ENCODE assay signal across 16 mouse cellular contexts in the genomic region with DNA sequence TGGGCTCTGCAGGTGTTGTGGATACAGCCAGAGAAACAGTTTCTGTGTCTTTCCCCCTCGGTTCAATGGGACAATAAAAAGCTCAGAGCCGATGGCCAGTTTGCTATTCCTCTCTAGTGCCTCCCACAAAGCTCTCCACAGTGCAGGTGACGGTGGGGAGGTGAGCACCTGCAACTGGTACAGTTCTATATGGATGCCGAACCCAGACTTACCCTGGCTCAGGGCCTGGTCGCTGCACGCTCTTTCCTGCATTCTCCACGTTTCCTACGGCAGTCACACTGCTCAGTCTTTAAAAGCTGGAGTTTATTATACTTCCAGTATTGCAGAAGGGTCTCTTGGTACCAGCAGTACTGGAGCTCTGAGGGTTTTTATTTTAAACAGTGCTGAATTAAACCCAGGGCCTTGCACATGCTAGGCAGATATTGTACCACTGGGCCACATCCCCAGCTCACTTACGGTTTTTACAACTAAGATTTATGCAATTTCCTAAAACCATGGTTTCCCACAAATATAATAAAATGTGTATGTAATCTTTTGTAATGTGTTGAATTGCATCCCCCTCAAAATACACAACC.
"Had no signal": no experiment of that assay in that cellular context is flagged by ENCODE, and none has a peak within 500 bp of the region (broad histone marks: within the 10 kb centered on the region; RNA-seq: fewer than 3 reads in every experiment).

No protein-coding gene starts in this region.

- H3K9me3 ChIP-seq: neural tube, embryonic 13.5 days; neural tube, embryonic 15.5 days; stomach, embryonic 15.5 days had no signal

- H3K4me1 ChIP-seq: stomach, embryonic 15.5 days had no signal

- H3K4me3 ChIP-seq: neural tube, embryonic 13.5 days; neural tube, embryonic 15.5 days; stomach, embryonic 15.5 days had no signal

- DNase-seq: retina, postnatal 1 day; right cerebral cortex, adult 18-20 months; right cerebral cortex, postnatal 14 days; right cerebral cortex, postnatal 25 days; right cerebral cortex, postnatal 4 days; spleen, adult 18-20 months; thymus, adult 18-20 months; thymus, adult 2 months; thymus, postnatal 14 days; thymus, postnatal 25 days; thymus, postnatal 36 days; thymus, postnatal 4 days had no signal

- H3K9ac ChIP-seq: neural tube, embryonic 13.5 days; neural tube, embryonic 15.5 days; stomach, embryonic 15.5 days had no signal

- H3K27ac ChIP-seq: neural tube, embryonic 13.5 days; neural tube, embryonic 15.5 days; stomach, embryonic 15.5 days; stomach, postnatal 0 days had no signal

- H3K27me3 ChIP-seq: neural tube, embryonic 13.5 days; neural tube, embryonic 15.5 days; stomach, embryonic 15.5 days had no signal

- H3K4me2 ChIP-seq: neural tube, embryonic 13.5 days; neural tube, embryonic 15.5 days; stomach, embryonic 15.5 days had no signal
